Mouse (Mus musculus) monocyte, adult 5-6 weeks (primary cell): ENCODE data around the gene Gm17428. TPM values are rescaled to one million over a fixed set of nuclear protein-coding genes. Genes with fewer than 3 reads are reported as not detected.

Experiments used
- total RNA-seq: library from RNA; stranded (forward); fragments of 200-1000, 200-491, 200-594 nt; gene quantifications from 3 replicates; pipeline ENCODE4 v1.2.3, GENCODE M21; 2017

Gm17428 gene
- total RNA-seq, 1 experiment from 2014 or later = not detected

Other genes with a start within 250 kb of the Gm17428 start
- 2.8 to 7.0 TPM (median 4.5 TPM) in 3 replicates for gene Slc7a8, start 195.0 kb upstream of the Gm17428 start, total RNA-seq
- not detected in 3 replicates for gene Rnf212b, start 162.8 kb upstream of the Gm17428 start, total RNA-seq
- gene Homez, start 106.0 kb upstream of the Gm17428 start, total RNA-seq = 2.1 to 16.7 TPM (median 5.1 TPM) in 3 replicates
- gene Ppp1r3e, start 99.4 kb upstream of the Gm17428 start, total RNA-seq = 1.3 to 2.7 TPM in 2 of 3 replicates, not detected in the other
- gene Bcl2l2, start 93.6 kb upstream of the Gm17428 start, total RNA-seq = 2.2 to 9.0 TPM (median 4.0 TPM) in 3 replicates
- 3.0 to 3.6 TPM in 2 of 3 replicates, not detected in the other for gene Gm20521, start 93.5 kb upstream of the Gm17428 start, total RNA-seq
- 141 to 211 TPM (median 184 TPM) in 3 replicates for gene Pabpn1, start 84.4 kb upstream of the Gm17428 start, total RNA-seq
- 0.85 to 1.4 TPM (median 1.1 TPM) in 3 replicates for gene Slc22a17, start 63.8 kb upstream of the Gm17428 start, total RNA-seq
- gene Efs, start 50.8 kb upstream of the Gm17428 start, total RNA-seq = not detected in 3 replicates
- not detected in 3 replicates for gene Il25, start 44.2 kb upstream of the Gm17428 start, total RNA-seq
- gene Cmtm5, start 40.7 kb upstream of the Gm17428 start, total RNA-seq = not detected in 3 replicates
- gene Myh6, start 10.0 kb upstream of the Gm17428 start, total RNA-seq = not detected in 3 replicates
- gene Myh7, start 17.7 kb downstream of the Gm17428 start, total RNA-seq = not detected in 3 replicates
- 73.4 to 121 TPM (median 99.8 TPM) in 3 replicates for gene Ngdn, start 38.5 kb downstream of the Gm17428 start, total RNA-seq
- gene Zfhx2, start 115.4 kb downstream of the Gm17428 start, total RNA-seq = 2.0 to 7.8 TPM (median 2.4 TPM) in 3 replicates
- gene Thtpa, start 117.9 kb downstream of the Gm17428 start, total RNA-seq = 6.1 to 9.5 TPM (median 8.9 TPM) in 3 replicates
- gene Ap1g2, start 129.7 kb downstream of the Gm17428 start, total RNA-seq = 26.9 to 61.0 TPM (median 34.8 TPM) in 3 replicates
- not detected in 3 replicates for gene Jph4, start 140.0 kb downstream of the Gm17428 start, total RNA-seq
- gene Dhrs2, start 245.1 kb downstream of the Gm17428 start, total RNA-seq = 2.8 TPM in 1 of 3 replicates, not detected in the others